Mouse (Mus musculus) bone marrow macrophage, adult 2 months (primary cell): ENCODE results near the gene Ndrg2.

Experiments used
- CTCF ChIP-seq: IDR thresholded peaks from 2 replicates; pipeline ENCODE4 v1.5.1; 2012; ENCODE audit warnings: low read depth, mild to moderate bottlenecking, low read length, moderate library complexity
- POLR2A ChIP-seq: IDR thresholded peaks from 2 replicates; pipeline ENCODE4 v1.6.1; 2012; ENCODE audit warnings: mild to moderate bottlenecking, low read depth, low read length, borderline replicate concordance

GRCm38 (mm10) chr14:51960316-51960715, 46.4 kb upstream of the Ndrg2 start:
- TF ChIP-seq CTCF (no peak), POLR2A (no peak)
